Mouse (Mus musculus) C2C12 (cell line): Measurements from ENCODE around the gene 1700029H14Rik. TPM values are rescaled to one million over a fixed set of nuclear protein-coding genes. Genes with fewer than 3 reads are reported as not detected.
A peak's percentile ranks its signal among the peaks of the same experiment; 100 is the strongest.

Source experiments
- H3K27me3 ChIP-seq: one replicate; pipeline ENCODE4 v1.6.1; 2011; ENCODE audit not compliant: control insufficient read depth, insufficient read depth, insufficient read length
- H3K36me3 ChIP-seq: one replicate; pipeline ENCODE4 v1.6.1; 2011; ENCODE audit not compliant: control insufficient read depth, insufficient read depth
- H3K4me3 ChIP-seq: one replicate; pipeline ENCODE4 v1.5.1; 2011; ENCODE audit warnings: mild to moderate bottlenecking, control low read depth; ENCODE audit not compliant: poor library complexity, insufficient read depth, severe bottlenecking
- H3K79me2 ChIP-seq: one replicate; pipeline ENCODE4 v1.6.1; 2011; ENCODE audit not compliant: control insufficient read depth, insufficient read depth
- H3K79me3 ChIP-seq: one replicate; pipeline ENCODE4 v1.6.1; 2011; ENCODE audit warnings: low read depth, control low read depth
- H3ac ChIP-seq: one replicate; pipeline ENCODE3; 2011; ENCODE audit warnings: low read depth; ENCODE audit not compliant: control insufficient read depth, insufficient read length
- CEBPB ChIP-seq: IDR thresholded peaks from one replicate; pipeline ENCODE4 v1.6.1; 2011; ENCODE audit warnings: low read depth, mild to moderate bottlenecking, control low read depth, moderate library complexity
- CTCF ChIP-seq: IDR thresholded peaks from one replicate; pipeline ENCODE4 v1.5.1; 2011; ENCODE audit not compliant: control insufficient read depth, insufficient read depth, insufficient read length
- FOSL1 ChIP-seq: IDR thresholded peaks from one replicate; pipeline ENCODE4 v1.8.0; 2011; ENCODE audit warnings: mild to moderate bottlenecking, low read length; ENCODE audit not compliant: poor library complexity, insufficient read depth, severe bottlenecking
- MAX ChIP-seq: IDR thresholded peaks from one replicate; pipeline ENCODE4 v1.6.1; 2011; ENCODE audit warnings: mild to moderate bottlenecking, control low read depth
- MYOD1 ChIP-seq: IDR thresholded peaks from one replicate; pipeline ENCODE4 v1.6.1; 2011; ENCODE audit warnings: low read depth; ENCODE audit not compliant: control insufficient read depth, insufficient read length
- MYOG ChIP-seq: IDR thresholded peaks from one replicate; pipeline ENCODE4 v1.6.1; 2011; ENCODE audit not compliant: control insufficient read depth, insufficient read length; ENCODE audit errors: extremely low read depth
- USF1 ChIP-seq: IDR thresholded peaks from one replicate; pipeline ENCODE4 v1.6.1; 2011; ENCODE audit warnings: low read depth, mild to moderate bottlenecking, control low read depth, moderate library complexity
- polyA plus RNA-seq: library from polyadenylated mRNA; unstranded; fragments of >200 nt; fragmentation: generic; extraction: Trizol; gene quantifications from one replicate; pipeline ENCODE4 v1.2.1, GENCODE M21; 2012; ENCODE audit warnings: missing spikeins

Gene 1700029H14Rik
- polyA plus RNA-seq, 1 experiment, result not detected

DNA sequence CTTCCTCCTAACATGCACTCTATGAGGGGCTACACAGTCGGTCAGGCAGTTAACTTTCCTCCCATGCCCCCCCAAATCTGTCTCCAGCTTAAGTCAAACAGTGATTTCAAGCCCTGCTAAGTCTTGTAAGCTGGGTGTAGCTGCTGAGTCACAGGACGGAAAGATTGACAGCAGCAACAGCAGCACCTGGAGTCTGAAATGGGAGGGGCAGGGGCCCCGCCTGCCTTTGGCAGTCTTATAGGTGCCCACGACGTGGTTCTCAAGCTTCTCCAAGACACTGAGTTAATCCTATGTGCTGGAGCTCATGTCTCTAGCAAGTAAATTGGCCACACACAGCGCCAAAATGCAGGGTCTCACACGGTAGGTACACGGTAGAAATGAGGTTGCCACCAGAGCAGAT is 31.1 kb upstream of the 1700029H14Rik start:
- H3K4me3 ChIP-seq, result no peak overlapping the region
- H3K79me3 ChIP-seq, result no peaks in the 10 kb centered on the region
- H3ac ChIP-seq, result no peak overlapping the region
- peaks cover 86% of the 10 kb centered on the region for H3K36me3 ChIP-seq
- H3K79me2 ChIP-seq, result no peaks in the 10 kb centered on the region
- H3K27me3 ChIP-seq, result no peaks in the 10 kb centered on the region
- TF ChIP-seq FOSL1, result no peak
- TF ChIP-seq MYOD1, result peak; percentile 63
- no peak for TF ChIP-seq MAX
- no peak for TF ChIP-seq USF1
- TF ChIP-seq CEBPB, result no peak

DNA sequence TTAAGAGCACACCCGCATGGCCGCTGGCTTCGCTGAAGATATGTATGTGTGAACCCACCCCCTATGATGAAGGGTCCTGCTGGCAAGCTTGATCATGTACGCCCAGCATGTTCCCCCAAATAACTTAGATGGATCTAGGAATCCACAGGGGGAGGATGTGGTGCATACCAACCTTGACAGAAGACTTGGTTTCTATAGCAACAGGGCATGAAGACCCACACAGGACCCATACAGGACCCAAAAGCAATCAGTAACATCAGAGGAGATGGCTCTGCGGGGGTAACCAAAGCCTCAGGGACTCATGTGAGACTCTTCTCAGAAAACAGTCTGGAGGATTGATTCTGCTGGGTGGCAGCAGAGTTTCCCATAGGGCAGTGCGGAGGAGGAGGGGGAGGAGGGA is 29.0 kb upstream of the 1700029H14Rik start:
- no peaks in the 10 kb centered on the region for H3K79me3 ChIP-seq
- no peak overlapping the region for H3K4me3 ChIP-seq
- no peaks in the 10 kb centered on the region for H3K27me3 ChIP-seq
- H3K79me2 ChIP-seq, result no peaks in the 10 kb centered on the region
- peaks cover 78% of the 10 kb centered on the region for H3K36me3 ChIP-seq
- H3ac ChIP-seq, result no peak overlapping the region
- TF ChIP-seq USF1 (no peak), CEBPB (no peak), MAX (no peak)

- Histone ChIP-seq H3K79me3 (no peaks in the 10 kb centered on the region), H3K36me3 (peaks cover 85% of the 10 kb centered on the region), H3K27me3 (no peaks in the 10 kb centered on the region), H3ac (no peak overlapping the region), H3K79me2 (no peaks in the 10 kb centered on the region), H3K4me3 (no peak overlapping the region)
- no peak for TF ChIP-seq CEBPB
- no peak for TF ChIP-seq FOSL1
- no peak for TF ChIP-seq USF1
- TF ChIP-seq MYOD1, result no peak
- TF ChIP-seq MYOG, result no peak
- TF ChIP-seq CTCF, result no peak
- no peak for TF ChIP-seq MAX
These were observed 26.8 kb upstream of the 1700029H14Rik start for GRCm38 (mm10) chr8:13589071-13589470.

- H3K79me3 ChIP-seq, result no peaks in the 10 kb centered on the region
- no peak overlapping the region for H3ac ChIP-seq
- H3K79me2 ChIP-seq, result no peaks in the 10 kb centered on the region
- no peak for TF ChIP-seq MYOG
- no peak for TF ChIP-seq CTCF
- no peak for TF ChIP-seq FOSL1
- TF ChIP-seq MYOD1, result no peak
- TF ChIP-seq CEBPB, result no peak
- no peak for TF ChIP-seq MAX
- no peak for TF ChIP-seq USF1
- no peaks in the 10 kb centered on the region for H3K27me3 ChIP-seq
- H3K36me3 ChIP-seq, result peaks cover 88% of the 10 kb centered on the region
- no peak overlapping the region for H3K4me3 ChIP-seq
These were observed 22.4 kb upstream of the 1700029H14Rik start for GRCm38 (mm10) chr8:13584652-13585051.

DNA sequence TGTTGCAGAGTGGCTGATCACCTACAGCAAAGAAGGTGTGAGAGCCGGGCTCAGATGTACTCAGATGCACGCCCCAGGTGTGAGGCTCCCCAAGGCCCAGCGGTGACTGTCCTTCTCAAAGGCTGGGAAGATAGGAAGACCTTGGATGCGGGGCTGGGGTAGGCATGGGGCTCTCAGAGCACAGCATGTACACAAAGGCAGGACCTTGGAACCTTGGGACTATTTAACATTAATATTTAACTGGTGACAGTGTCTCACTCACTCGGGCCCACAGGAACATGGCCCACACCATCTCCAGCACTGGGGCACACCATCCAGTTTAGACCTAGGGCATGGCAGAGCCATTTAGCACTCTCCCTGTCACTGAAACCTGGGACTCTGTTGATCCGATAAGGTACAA is 15.6 kb upstream of the 1700029H14Rik start:
- Histone ChIP-seq H3K36me3 (peaks cover 89% of the 10 kb centered on the region), H3ac (no peak overlapping the region), H3K27me3 (no peaks in the 10 kb centered on the region), H3K79me2 (no peaks in the 10 kb centered on the region), H3K4me3 (no peak overlapping the region), H3K79me3 (no peaks in the 10 kb centered on the region)
- TF ChIP-seq CTCF (no peak), FOSL1 (no peak), MYOD1 (no peak), MYOG (no peak)

- no peak overlapping the region for H3K4me3 ChIP-seq
- no peaks in the 10 kb centered on the region for H3K79me3 ChIP-seq
- H3ac ChIP-seq, result no peak overlapping the region
- no peaks in the 10 kb centered on the region for H3K79me2 ChIP-seq
- H3K27me3 ChIP-seq, result no peaks in the 10 kb centered on the region
- TF ChIP-seq MYOG, result no peak
- TF ChIP-seq MAX, result no peak
- no peak for TF ChIP-seq CEBPB
- TF ChIP-seq USF1, result no peak
- TF ChIP-seq CTCF, result no peak
- no peak for TF ChIP-seq MYOD1
- peaks cover 61% of the 10 kb centered on the region for H3K36me3 ChIP-seq
These were observed 9.7 kb upstream of the 1700029H14Rik start for GRCm38 (mm10) chr8:13571999-13572398.
